Mouse (Mus musculus): ENCODE results near the gene Qk.

DNA sequence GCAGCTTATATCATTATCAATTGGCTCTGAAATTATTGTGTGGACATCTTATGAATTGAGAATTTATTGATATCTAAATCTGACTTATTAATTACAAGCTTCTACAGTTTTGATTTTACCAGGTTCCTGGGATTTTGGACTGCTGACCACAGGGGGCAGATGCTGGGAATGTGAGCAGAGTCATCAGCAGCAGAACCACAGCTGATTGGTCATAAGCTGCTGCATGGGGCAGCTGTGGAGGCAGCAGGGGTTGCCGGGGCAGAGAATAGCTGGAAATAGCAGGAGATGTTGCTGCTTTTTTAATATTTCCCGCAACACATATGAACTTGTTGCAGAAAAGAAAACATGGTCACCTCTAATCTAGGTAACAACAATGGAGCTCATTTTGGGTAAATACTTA lies 40.1 kb downstream of the Qk start:
- TF ChIP-seq CTCF (IDR thresholded peaks at IDR 0.05 in 2 of 3, conservative IDR thresholded peaks at IDR 0.05 in 1 of 3; ENCODE audit: control insufficient read depth in 1 of 3, insufficient read depth in 1 of 3, low read depth in 2 of 3, low read length in 3 of 3, poor library complexity in 1 of 3, severe bottlenecking in 1 of 3) (no peak), MYC (IDR thresholded peaks at IDR 0.05; ENCODE audit: low read depth, low read length) (no peak), TBP (IDR thresholded peaks at IDR 0.05; ENCODE audit: low read depth, low read length) (no peak), GATA1 (IDR thresholded peaks at IDR 0.05; ENCODE audit: low read depth, low read length) (no peak), MEF2A (IDR thresholded peaks at IDR 0.05; ENCODE audit: extremely low read depth, insufficient replicate concordance, low read depth, low read length, poor library complexity, severe bottlenecking) (no peak), ZC3H11A (IDR thresholded peaks at IDR 0.05; ENCODE audit: low read depth, low read length) (no peak), E2F4 (IDR thresholded peaks at IDR 0.05; ENCODE audit: borderline replicate concordance, low read depth, low read length) (no peak)

Measured in MEL (cell line).